Mouse (Mus musculus): ENCODE measurements around the gene Pheta1.
"Not testable (repeated sequence)": the region's sequence is repeated elsewhere in the genome, so short reads cannot be mapped to it uniquely, and the experiment has no call there.

The Pheta1 gene

GRCm38 (mm10) chr5:121846322-121846721 lies 2.5 kb upstream of the Pheta1 start:
- DNase-seq: no peak

GRCm38 (mm10) chr5:121847269-121847668 lies 1.5 kb upstream of the Pheta1 start:
- not testable (repeated sequence) for DNase-seq

GRCm38 (mm10) chr5:121848035-121848519 lies 707 bp upstream of the Pheta1 start:
- DNase-seq: peak; percentile 54

- DNase-seq: no peak
Measured at GRCm38 (mm10) chr5:121849478-121850349, 930 bp downstream of the Pheta1 start.

GRCm38 (mm10) chr5:121853368-121854051 lies 4.7 kb downstream of the Pheta1 start:
- no peak for DNase-seq

GRCm38 (mm10) chr5:121854768-121855167 lies 6.0 kb downstream of the Pheta1 start:
- no peak for DNase-seq

- no peak for DNase-seq
Measured at GRCm38 (mm10) chr5:121856740-121857139, 8.0 kb downstream of the Pheta1 start.

GRCm38 (mm10) chr5:121858427-121858826 lies 9.6 kb downstream of the Pheta1 start:
- no peak for DNase-seq

GRCm38 (mm10) chr5:121861964-121862363 lies 13.2 kb downstream of the Pheta1 start:
- no peak for DNase-seq

- DNase-seq: no peak
Measured at GRCm38 (mm10) chr5:121864330-121864729, 15.5 kb downstream of the Pheta1 start.

- no peak for DNase-seq
Measured at GRCm38 (mm10) chr5:121867963-121868362, 19.2 kb downstream of the Pheta1 start.

- no peak for DNase-seq
Measured at GRCm38 (mm10) chr5:121870832-121871231, 22.0 kb downstream of the Pheta1 start.

GRCm38 (mm10) chr5:121871515-121872030 lies 22.8 kb downstream of the Pheta1 start:
- no peak for DNase-seq

GRCm38 (mm10) chr5:121872158-121872557 lies 23.4 kb downstream of the Pheta1 start:
- peak; percentile 52 for DNase-seq

GRCm38 (mm10) chr5:121875041-121875440 lies 26.3 kb downstream of the Pheta1 start:
- DNase-seq: no peak

- no peak for DNase-seq
Measured at GRCm38 (mm10) chr5:121876901-121877300, 28.1 kb downstream of the Pheta1 start.

GRCm38 (mm10) chr5:121878703-121879102 lies 29.9 kb downstream of the Pheta1 start:
- DNase-seq: no peak

GRCm38 (mm10) chr5:121879211-121879610 lies 30.4 kb downstream of the Pheta1 start:
- peak; percentile 43 for DNase-seq

- DNase-seq: no peak
Measured at GRCm38 (mm10) chr5:121883356-121883755, 34.6 kb downstream of the Pheta1 start.

GRCm38 (mm10) chr5:121889375-121889774 lies 40.6 kb downstream of the Pheta1 start:
- no peak for DNase-seq

- no peak for DNase-seq
Measured at GRCm38 (mm10) chr5:121889819-121890362, 41.1 kb downstream of the Pheta1 start.

GRCm38 (mm10) chr5:121890925-121891324 lies 42.1 kb downstream of the Pheta1 start:
- no peak for DNase-seq

GRCm38 (mm10) chr5:121892281-121892680 lies 43.5 kb downstream of the Pheta1 start:
- no peak for DNase-seq
